Mouse (Mus musculus) megakaryocyte, embryonic 14.5 days (primary cell): Measurements from ENCODE around the gene Ncoa1.

Experiments
- FLI1 ChIP-seq: IDR thresholded peaks from 2 replicates; pipeline ENCODE4 v1.6.1; 2012; ENCODE audit warnings: low read length, inconsistent platforms, mixed read lengths
- GATA1 ChIP-seq: IDR thresholded peaks from 3 replicates; pipeline ENCODE4 v1.6.1; 2012; ENCODE audit warnings: mixed read lengths, low read length, inconsistent platforms, borderline replicate concordance

DNA sequence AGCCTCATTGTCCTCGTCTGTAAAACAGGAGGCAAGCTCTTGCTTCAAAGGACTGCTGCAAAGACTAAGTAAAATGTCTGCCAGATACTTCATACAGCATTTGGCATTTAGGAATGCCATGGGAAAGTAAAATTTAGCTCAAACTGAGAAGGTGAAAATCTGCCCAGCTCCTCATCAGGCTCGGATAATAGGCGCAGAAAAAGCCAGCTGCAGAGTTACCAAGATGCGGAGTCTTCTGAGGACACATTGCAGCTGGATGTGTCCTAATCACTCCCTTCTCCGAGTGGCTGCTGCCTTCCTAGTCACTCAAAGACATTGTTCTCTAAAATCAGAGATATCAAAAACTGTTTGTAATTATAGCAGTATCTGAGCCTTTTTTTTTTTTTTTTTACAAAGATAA lies 4.7 kb upstream of the Ncoa1 start:
- TF ChIP-seq GATA1 (no peak), FLI1 (no peak)
